Mouse (Mus musculus) layer of hippocampus, postnatal 10 days (tissue): ENCODE data around the gene Utp11. TPM values are rescaled to one million over a fixed set of nuclear protein-coding genes. Genes with fewer than 3 reads are reported as not detected.

ENCODE experiments used
- DNase-seq, 2 experiments: peaks; one replicate each; pipeline ENCODE4 v3.0.0; 2021; ENCODE audit warnings: low spot score in 2 of 2
- microRNA-seq, 2 experiments: library from miRNA; unstranded; fragments of <30 nt; microRNA quantifications; one replicate each; pipeline ENCODE4 v1.2.0; 2021
- total RNA-seq, 2 experiments: library from RNA; stranded (reverse); gene quantifications; 2 replicates each; pipeline ENCODE4 v1.2.3; 2021

Gene Utp11
- total RNA-seq, 2 experiments from 2014 or later: 17.8 to 18.5 TPM

GRCm38 (mm10) chr4:124633281-124633680 lies 60.1 kb downstream of the Utp11 start:
- no peak for DNase-seq

- DNase-seq: no peak
Observed at GRCm38 (mm10) chr4:124632856-124633255, 60.5 kb downstream of the Utp11 start.

- no peak for DNase-seq
Observed at GRCm38 (mm10) chr4:124631456-124631855, 61.9 kb downstream of the Utp11 start.

Small RNAs within 50 kb of the gene (microRNA-seq; reads per million reads assigned to microRNA genes)
- gene Gm24721: 0 reads per million in 2 experiments
- gene Mir697: 0 reads per million in 2 experiments

Other genes starting within 250 kb of the Utp11 start
- 1 to 10 TPM in 1 of 2 experiments, under 1 TPM in 1; 0.94 to 1.7 TPM for gene 3100002H09Rik, start 82.8 kb downstream of the Utp11 start, total RNA-seq
- gene Pou3f1, start 36.8 kb downstream of the Utp11 start, total RNA-seq: 10 to 100 TPM; 48.6 to 55.5 TPM
- gene Fhl3, start 7.1 kb upstream of the Utp11 start, total RNA-seq: 1 to 10 TPM; 4.3 to 5.0 TPM
- gene Sf3a3, start 21.2 kb upstream of the Utp11 start, total RNA-seq: 10 to 100 TPM; 36.8 to 41.3 TPM
- gene Inpp5b, start 48.2 kb upstream of the Utp11 start, total RNA-seq: 10 to 100 TPM; 37.8 to 38.9 TPM
- gene Mtf1, start 108.5 kb upstream of the Utp11 start, total RNA-seq: 10 to 100 TPM; 20.6 to 24.1 TPM
- gene Yrdc, start 157.1 kb upstream of the Utp11 start, total RNA-seq: 10 to 100 TPM; 24.5 to 26.6 TPM
- gene 1110065P20Rik, start 157.6 kb upstream of the Utp11 start, total RNA-seq: 100 to 1,000 TPM; 107 to 115 TPM
- 10 to 100 TPM; 43.5 to 48.3 TPM for gene Maneal, start 168.6 kb upstream of the Utp11 start, total RNA-seq
- 10 to 100 TPM; 12.8 to 16.9 TPM for gene Epha10, start 187.3 kb upstream of the Utp11 start, total RNA-seq
- gene 9930104L06Rik, start 243.4 kb upstream of the Utp11 start, total RNA-seq: 10 to 100 TPM; 19.0 to 21.8 TPM
- gene Cdca8, start 245.7 kb upstream of the Utp11 start, total RNA-seq: 1 to 10 TPM; 5.4 to 6.2 TPM